Mouse (Mus musculus) liver, adult 2 months (tissue): ENCODE measurements around the gene Armc2.

Experiments used
- CTCF ChIP-seq: fragments of 200-500 bp; IDR thresholded peaks from 2 replicates; pipeline ENCODE4 v1.5.1; 2011; ENCODE audit warnings: low read depth, low read length, control low read depth
- POLR2A ChIP-seq: fragments of 200-500 bp; IDR thresholded peaks from 2 replicates; pipeline ENCODE4 v1.6.1; 2011; ENCODE audit warnings: low read length, control low read depth; ENCODE audit not compliant: insufficient read depth; ENCODE audit errors: extremely low read depth

DNA sequence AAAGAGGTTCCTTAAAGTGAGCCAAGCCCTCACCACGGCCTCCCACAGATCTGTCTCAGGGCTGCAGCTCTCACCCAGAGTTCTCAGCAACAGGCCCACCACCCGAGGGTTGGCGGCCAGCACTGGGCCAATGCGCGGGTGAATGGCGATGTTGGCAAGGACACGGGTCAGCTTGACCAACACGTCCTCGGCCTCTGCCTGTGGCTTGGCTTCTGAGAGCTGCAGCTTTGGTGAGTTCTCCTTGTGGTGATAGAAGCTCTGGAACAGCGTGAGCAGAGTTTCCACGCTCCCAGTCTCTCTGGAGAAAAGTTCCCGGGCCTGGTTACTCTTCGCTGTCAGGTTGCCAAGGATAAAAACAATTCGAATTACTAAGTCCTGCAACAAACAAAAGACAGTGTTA is 91.5 kb downstream of the Armc2 start:
- TF ChIP-seq POLR2A (no peak), CTCF (no peak)
